Mouse (Mus musculus) kidney, adult 2 months (tissue): Measurements from ENCODE around the gene Bcas3. TPM values are rescaled to one million over a fixed set of nuclear protein-coding genes. Genes with fewer than 3 reads are reported as not detected.

Source experiments
- DNase-seq: peaks from one replicate; pipeline ENCODE4 v3.0.0; 2021
- H3K27ac ChIP-seq: fragments of 200-500 bp; 2 replicates; pipeline ENCODE4 v1.5.1; 2012; ENCODE audit warnings: low read depth, low read length, control low read depth, inconsistent platforms; ENCODE audit not compliant: insufficient read depth
- H3K27me3 ChIP-seq: fragments of 200-500 bp; replicated peaks from 2 replicates; pipeline ENCODE4 v1.6.1; 2012; ENCODE audit warnings: mild to moderate bottlenecking, moderate library complexity, low read length, inconsistent platforms; ENCODE audit not compliant: control insufficient read depth, insufficient read depth
- H3K36me3 ChIP-seq: fragments of 200-500 bp; 2 replicates; pipeline ENCODE4 v1.6.1; 2012; ENCODE audit warnings: mild to moderate bottlenecking, moderate library complexity, low read length, inconsistent platforms; ENCODE audit not compliant: control insufficient read depth, insufficient read depth
- H3K4me1 ChIP-seq: fragments of 200-500 bp; 2 replicates; pipeline ENCODE4 v1.6.1; 2011; ENCODE audit warnings: low read length; ENCODE audit not compliant: control insufficient read depth, insufficient read depth
- H3K4me3 ChIP-seq: fragments of 200-500 bp; 2 replicates; pipeline ENCODE4 v1.5.1; 2011; ENCODE audit warnings: mild to moderate bottlenecking, low read depth, low read length, control low read depth; ENCODE audit not compliant: insufficient read depth
- CTCF ChIP-seq: fragments of 200-500 bp; conservative IDR thresholded peaks from 2 replicates; pipeline ENCODE4 v1.5.1; 2011; ENCODE audit warnings: low read depth, mild to moderate bottlenecking, control low read depth, low read length, moderate library complexity, mixed read lengths; ENCODE audit not compliant: insufficient read depth, insufficient read length
- POLR2A ChIP-seq: fragments of 200-500 bp; IDR thresholded peaks from one replicate; pipeline ENCODE4 v1.6.1; 2011; ENCODE audit warnings: low read depth, low read length, control low read depth
- WGBS: fragments of 180-500 bp; shearing (Covaris S2); methylation state at CpG from one replicate; pipeline ENCODE4 v1.1.7; 2018; 5-methylcytosine and 5-hydroxymethylcytosine counted together
- polyA plus RNA-seq: library from polyadenylated mRNA; depleted of rRNA; stranded (reverse); fragments of >200 nt; gene quantifications from 2 replicates; pipeline ENCODE4 v1.2.3, GENCODE M21; 2012

Gene Bcas3
- polyA plus RNA-seq, 1 experiment: 47.3 TPM

GRCm38 (mm10) chr11:85697468-85697867 is 344.5 kb downstream of the Bcas3 start:
- WGBS: 84% methylated on average over 4 of the region's 4 CpGs
- H3K36me3 ChIP-seq: no peaks in the 10 kb centered on the region
- DNase-seq: no peak
- H3K27ac ChIP-seq: peak overlapping the region; percentile 27; the same call in 1 of the 2 replicates
- peaks cover 31% of the 10 kb centered on the region for H3K4me1 ChIP-seq
- H3K27me3 ChIP-seq: no peaks in the 10 kb centered on the region
- TF ChIP-seq POLR2A (no peak), CTCF (no peak)
- no peak overlapping the region for H3K4me3 ChIP-seq

DNA sequence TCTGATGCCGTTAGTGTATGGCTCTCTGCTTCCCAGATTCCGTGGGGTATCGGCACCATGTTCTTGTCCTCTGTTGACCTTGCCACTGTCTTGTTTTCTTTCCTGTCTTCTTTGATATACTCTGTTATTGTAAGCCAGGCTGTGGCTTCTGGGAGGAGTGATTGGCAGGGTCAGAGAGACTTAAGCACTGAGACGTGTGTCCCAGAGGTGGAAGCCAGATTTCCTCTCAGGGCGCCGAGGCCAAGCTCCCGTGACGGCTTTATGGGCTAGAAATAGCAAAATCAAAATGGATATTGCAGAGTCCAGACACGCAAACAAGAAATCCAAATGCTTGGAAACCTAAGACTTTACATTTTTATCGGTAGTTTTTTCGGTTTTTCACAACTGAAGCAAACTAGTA is 345.3 kb downstream of the Bcas3 start:
- Histone ChIP-seq H3K27me3 (no peaks in the 10 kb centered on the region), H3K36me3 (no peaks in the 10 kb centered on the region), H3K4me3 (no peak overlapping the region), H3K4me1 (peaks cover 29% of the 10 kb centered on the region), H3K27ac (peak overlapping the region; percentile 4; the same call in 1 of the 2 replicates)
- no peak for DNase-seq
- TF ChIP-seq POLR2A (no peak), CTCF (no peak)
- 63% methylated on average over 11 of the region's 11 CpGs for WGBS

- DNase-seq: no peak
- Histone ChIP-seq H3K4me1 (peaks cover 5% of the 10 kb centered on the region), H3K36me3 (no peaks in the 10 kb centered on the region), H3K27me3 (no peaks in the 10 kb centered on the region), H3K27ac (no peak overlapping the region), H3K4me3 (no peak overlapping the region)
- 75% methylated on average over 4 of the region's 4 CpGs for WGBS
- TF ChIP-seq POLR2A (no peak), CTCF (no peak)
These were observed 351.2 kb downstream of the Bcas3 start for GRCm38 (mm10) chr11:85704062-85704748.

GRCm38 (mm10) chr11:85706630-85707029 is 353.7 kb downstream of the Bcas3 start:
- no peak for DNase-seq
- Histone ChIP-seq H3K27me3 (no peaks in the 10 kb centered on the region), H3K36me3 (no peaks in the 10 kb centered on the region), H3K4me3 (no peak overlapping the region), H3K27ac (no peak overlapping the region), H3K4me1 (no peaks in the 10 kb centered on the region)
- 49% methylated on average over 1 of the region's 1 CpGs for WGBS
- TF ChIP-seq POLR2A (no peak), CTCF (peak; percentile 51)

GRCm38 (mm10) chr11:85707496-85707895 is 354.5 kb downstream of the Bcas3 start:
- 88% methylated on average over 1 of the region's 1 CpGs for WGBS
- H3K4me1 ChIP-seq: no peaks in the 10 kb centered on the region
- no peaks in the 10 kb centered on the region for H3K36me3 ChIP-seq
- H3K27me3 ChIP-seq: no peaks in the 10 kb centered on the region
- no peak for DNase-seq
- no peak overlapping the region for H3K4me3 ChIP-seq
- TF ChIP-seq POLR2A: no peak
- no peak overlapping the region for H3K27ac ChIP-seq

DNA sequence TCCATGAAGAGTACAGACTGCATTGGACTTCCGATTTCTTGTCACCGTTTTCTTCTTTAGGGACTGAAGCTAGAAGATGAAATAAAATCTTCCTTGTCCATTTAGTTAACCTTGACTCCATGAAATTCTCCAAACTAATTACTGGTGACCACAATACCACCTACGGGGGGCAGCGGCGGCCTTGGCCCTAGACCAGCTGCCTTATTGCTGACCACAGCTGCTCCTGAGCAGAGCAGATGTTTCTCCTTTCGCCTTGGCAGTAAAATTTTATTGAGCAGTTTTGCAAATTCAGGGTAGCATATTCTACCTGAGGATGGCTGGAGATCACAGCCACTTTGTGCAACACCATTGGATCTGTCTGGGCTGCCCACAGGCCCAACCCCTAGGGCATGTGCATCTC is 356.2 kb downstream of the Bcas3 start:
- Histone ChIP-seq H3K27ac (no peak overlapping the region), H3K27me3 (no peaks in the 10 kb centered on the region), H3K4me1 (0 out of 2 replicates have a peak, but pooled peaks cover 7% of the 10 kb centered on the region), H3K36me3 (no peaks in the 10 kb centered on the region), H3K4me3 (no peak overlapping the region)
- TF ChIP-seq CTCF: no peak
- TF ChIP-seq POLR2A: no peak
- 81% methylated on average over 6 of the region's 6 CpGs for WGBS
- no peak for DNase-seq

GRCm38 (mm10) chr11:85710155-85710554 is 357.2 kb downstream of the Bcas3 start:
- H3K36me3 ChIP-seq: no peaks in the 10 kb centered on the region
- no peak overlapping the region for H3K27ac ChIP-seq
- 0 out of 2 replicates have a peak, but pooled peaks cover 9% of the 10 kb centered on the region for H3K4me1 ChIP-seq
- no peak for DNase-seq
- no peak overlapping the region for H3K4me3 ChIP-seq
- 75% methylated on average over 7 of the region's 7 CpGs for WGBS
- no peaks in the 10 kb centered on the region for H3K27me3 ChIP-seq
- TF ChIP-seq CTCF: no peak
- no peak for TF ChIP-seq POLR2A
